Mouse (Mus musculus) hindbrain, embryonic 11.5 days (tissue): ENCODE results near the gene Ddb2. TPM values are rescaled to one million over a fixed set of nuclear protein-coding genes. Genes with fewer than 3 reads are reported as not detected.

Source experiments
- ATAC-seq: fragments of 200-750 bp; cut with Nextera tagmentation; 2 replicates; pipeline ENCODE4 v1.8.0; 2017; ENCODE audit warnings: mild to moderate bottlenecking, moderate TSS enrichment, moderate library complexity; ENCODE audit not compliant: low FRiP score
- DNase-seq: peaks from one replicate; pipeline ENCODE4 v3.0.0-alpha.2; 2015; ENCODE audit warnings: low spot score
- H3K27ac ChIP-seq: fragments of 300-500 bp; sonication (generic); 2 replicates; pipeline ENCODE4 v1.5.1; 2014; ENCODE audit warnings: mild to moderate bottlenecking, low read depth, low read length
- H3K27me3 ChIP-seq: fragments of 300-500 bp; sonication (generic); 2 replicates; pipeline ENCODE4 v1.6.1; 2014; ENCODE audit warnings: mild to moderate bottlenecking, low read length, moderate library complexity, mixed read lengths; ENCODE audit not compliant: control insufficient read depth, insufficient read depth
- H3K36me3 ChIP-seq: fragments of 300-500 bp; sonication (generic); 2 replicates; pipeline ENCODE4 v1.6.1; 2014; ENCODE audit warnings: mild to moderate bottlenecking, low read length, moderate library complexity, mixed read lengths; ENCODE audit not compliant: control insufficient read depth, insufficient read depth
- H3K4me1 ChIP-seq: fragments of 300-500 bp; sonication (generic); replicated peaks from 2 replicates; pipeline ENCODE4 v1.6.1; 2014; ENCODE audit warnings: low read length, mixed read lengths; ENCODE audit not compliant: control insufficient read depth, insufficient read depth
- H3K4me2 ChIP-seq: fragments of 300-500 bp; sonication (generic); replicated peaks from 2 replicates; pipeline ENCODE4 v1.6.1; 2014; ENCODE audit warnings: mild to moderate bottlenecking, low read depth, low read length
- H3K4me3 ChIP-seq: fragments of 300-500 bp; sonication (generic); 2 replicates; pipeline ENCODE4 v1.5.1; 2014; ENCODE audit warnings: low read depth, low read length
- H3K9ac ChIP-seq: fragments of 300-500 bp; sonication (generic); 2 replicates; pipeline ENCODE4 v1.6.1; 2014; ENCODE audit warnings: low read depth, low read length
- H3K9me3 ChIP-seq: fragments of 300-500 bp; sonication (generic); 2 replicates; pipeline ENCODE4 v1.6.1; 2016; ENCODE audit warnings: low read length; ENCODE audit not compliant: control insufficient read depth
- WGBS: fragments of 180-500 bp; shearing (Covaris S2); extraction: QIAGEN DNeasy Blood & Tissue Kit; methylation state at CpG from one replicate; pipeline ENCODE4 v1.1.7; 2014; 5-methylcytosine and 5-hydroxymethylcytosine counted together
- polyA plus RNA-seq: library from polyadenylated mRNA; unstranded; fragments of >200 nt; fragmentation: Nextera tagmentation; extraction: Ambion mirVana; gene quantifications from 2 replicates; pipeline ENCODE4 v1.2.1, GENCODE M21; 2014

Gene Ddb2
- polyA plus RNA-seq, 1 experiment from 2014 or later: 6.2 TPM

DNA sequence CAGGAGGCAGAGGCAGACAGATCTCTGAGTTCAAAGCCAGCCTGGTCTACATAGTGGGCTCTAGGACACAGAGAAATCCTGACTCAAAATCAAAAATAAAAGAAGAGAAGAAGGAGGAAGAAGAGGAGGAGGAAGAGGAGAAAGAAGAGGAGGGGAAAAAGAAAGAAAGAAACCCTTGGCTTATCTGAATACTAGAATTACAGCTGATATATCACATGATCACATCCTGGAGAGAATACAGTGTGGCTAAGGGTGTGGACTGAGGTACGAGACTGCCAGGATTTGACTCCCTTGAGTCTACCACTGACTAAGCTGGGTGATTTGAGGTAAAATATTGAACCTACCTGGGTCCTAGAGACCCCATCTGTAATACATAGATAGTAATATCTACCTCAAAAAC lies 50.6 kb downstream of the Ddb2 start:
- no peak overlapping the region for H3K27ac ChIP-seq
- no peaks in the 10 kb centered on the region for H3K27me3 ChIP-seq
- H3K4me1 ChIP-seq: no peaks in the 10 kb centered on the region
- no peaks in the 10 kb centered on the region for H3K9me3 ChIP-seq
- 93% methylated on average over 1 of the region's 1 CpGs for WGBS
- DNase-seq (no peak), ATAC-seq (no peak)
- H3K4me2 ChIP-seq: no peak overlapping the region
- H3K36me3 ChIP-seq: no peaks in the 10 kb centered on the region
- no peak overlapping the region for H3K4me3 ChIP-seq
- no peak overlapping the region for H3K9ac ChIP-seq

DNA sequence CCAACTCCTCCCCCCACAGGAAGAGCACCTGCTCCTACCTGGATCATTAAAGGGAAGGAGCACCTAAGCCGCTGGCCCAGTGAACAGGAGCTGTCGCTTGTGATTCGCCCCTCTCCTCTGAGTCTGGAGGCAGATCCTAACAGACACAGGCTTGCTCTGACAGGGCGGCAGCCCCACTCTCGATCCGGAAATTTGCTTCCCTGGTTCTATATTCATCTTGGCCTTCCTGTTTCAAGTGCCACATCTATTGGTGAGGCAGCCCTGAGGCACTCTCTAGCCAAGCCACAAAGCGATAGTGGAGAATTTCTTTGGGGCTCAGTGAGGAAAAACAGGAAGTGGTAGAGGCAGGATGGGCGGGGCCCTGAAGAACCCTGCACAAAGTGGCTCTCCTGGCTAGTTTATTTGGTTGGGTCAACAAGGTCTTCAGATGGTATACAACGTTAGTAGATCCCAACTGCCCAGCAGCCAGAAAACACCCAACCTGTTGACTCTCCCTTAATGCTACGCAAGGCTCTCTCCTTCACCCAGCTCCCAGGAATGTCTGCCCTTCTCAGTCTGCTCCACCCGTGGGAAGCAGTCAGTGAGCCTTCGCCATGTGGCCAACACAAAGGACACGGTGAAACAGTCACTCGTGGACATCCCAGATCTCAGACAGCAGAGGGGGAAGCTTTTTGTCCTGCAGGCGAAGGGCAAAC lies 52.9 kb downstream of the Ddb2 start, which contains the start of gene Madd:
TSS of gene Madd (minus strand) at position 127 of the 695 bp plus-strand sequence.
- peak; percentile 2; the same call in 1 of the 2 replicates for ATAC-seq
- WGBS: 68% methylated on average over 15 of the region's 15 CpGs
- H3K27ac ChIP-seq: peak within 1 kb of the TSS; percentile 80

DNA sequence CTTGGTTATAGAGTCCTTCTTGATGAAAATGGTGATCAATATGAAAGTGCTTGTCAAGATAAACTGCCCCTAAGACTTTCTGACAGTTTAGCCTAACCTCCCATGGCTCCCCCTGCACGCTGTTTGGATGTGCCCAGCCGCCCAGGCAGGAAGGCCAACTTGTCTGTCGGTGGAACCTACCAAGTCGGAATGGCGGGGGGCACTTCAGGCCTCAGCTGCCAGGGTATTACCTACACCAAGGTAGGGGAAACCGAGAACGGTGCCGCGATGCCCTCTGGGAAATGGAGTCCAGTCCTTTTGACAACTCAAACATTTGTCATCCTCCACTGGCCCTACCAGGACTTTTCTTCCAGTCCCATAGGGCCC lies 53.7 kb downstream of the Ddb2 start:
- Histone ChIP-seq H3K27ac (peak overlapping the region; percentile 80), H3K36me3 (no peaks in the 10 kb centered on the region), H3K4me1 (no peaks in the 10 kb centered on the region), H3K4me2 (peak overlapping the region; percentile 82), H3K4me3 (peak overlapping the region; percentile 94), H3K9ac (peak overlapping the region; percentile 64), H3K9me3 (no peaks in the 10 kb centered on the region), H3K27me3 (no peaks in the 10 kb centered on the region)
- ATAC-seq: peak; percentile 96
- DNase-seq: peak; percentile 95
- WGBS: 0% methylated on average over 9 of the region's 9 CpGs

More for the DNA sequence above, 52.9 kb downstream of the Ddb2 start, which contains the start of gene Madd:
- Histone ChIP-seq H3K9me3 (no peaks in the 10 kb centered on the region), H3K4me2 (peak within 1 kb of the TSS; percentile 82), H3K36me3 (no peaks in the 10 kb centered on the region), H3K27me3 (no peaks in the 10 kb centered on the region), H3K9ac (peak within 1 kb of the TSS; percentile 64), H3K4me1 (no peaks in the 10 kb centered on the region), H3K4me3 (peak within 1 kb of the TSS; percentile 94)
- no peak for DNase-seq

DNA sequence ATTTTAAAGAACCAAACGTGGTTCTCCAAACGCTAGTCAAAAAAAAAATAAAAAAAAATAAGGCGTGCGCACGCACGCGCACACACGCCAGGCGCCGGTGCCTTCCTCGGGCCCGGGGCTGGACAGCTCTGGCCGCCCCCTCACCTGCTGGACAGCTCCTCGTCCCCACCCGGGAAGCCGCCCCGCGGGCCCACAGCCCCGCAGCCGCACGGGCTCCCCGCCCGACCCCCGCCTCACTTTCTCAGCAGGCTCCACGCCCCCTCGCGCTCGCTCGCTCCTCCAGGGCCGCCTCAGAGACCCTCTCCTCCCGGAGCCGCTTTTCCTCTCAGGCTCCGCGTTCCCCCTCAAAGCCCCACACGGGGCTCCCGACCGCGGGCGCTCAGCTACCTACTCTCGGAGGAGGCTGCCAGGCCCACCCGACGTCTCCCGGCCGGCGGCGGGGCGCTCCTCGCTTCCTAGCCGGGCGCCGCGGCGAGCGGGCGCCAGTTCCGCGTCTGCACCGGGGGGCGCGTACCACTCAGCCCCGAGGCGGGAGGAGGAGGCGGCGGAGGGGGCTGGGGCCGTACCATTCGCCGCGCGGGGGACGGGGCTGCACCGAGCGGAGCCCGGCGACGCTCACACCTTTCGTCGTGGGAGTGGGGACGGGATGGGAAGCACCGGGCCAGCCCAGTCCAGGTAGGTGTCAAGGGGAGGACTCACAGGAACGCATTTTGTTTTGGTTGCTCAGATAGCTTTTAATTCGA lies 54.2 kb downstream of the Ddb2 start:
- H3K27ac ChIP-seq: peak overlapping the region; percentile 80
- WGBS: under 1% methylated on average over 71 of the region's 81 CpGs
- peak overlapping the region; percentile 82 for H3K4me2 ChIP-seq
- peak overlapping the region; percentile 64 for H3K9ac ChIP-seq
- no peaks in the 10 kb centered on the region for H3K27me3 ChIP-seq
- no peaks in the 10 kb centered on the region for H3K4me1 ChIP-seq
- peak; percentile 87 for DNase-seq
- peak overlapping the region; percentile 94 for H3K4me3 ChIP-seq
- no peaks in the 10 kb centered on the region for H3K36me3 ChIP-seq
- peak; percentile 95 for ATAC-seq
- H3K9me3 ChIP-seq: no peaks in the 10 kb centered on the region

DNA sequence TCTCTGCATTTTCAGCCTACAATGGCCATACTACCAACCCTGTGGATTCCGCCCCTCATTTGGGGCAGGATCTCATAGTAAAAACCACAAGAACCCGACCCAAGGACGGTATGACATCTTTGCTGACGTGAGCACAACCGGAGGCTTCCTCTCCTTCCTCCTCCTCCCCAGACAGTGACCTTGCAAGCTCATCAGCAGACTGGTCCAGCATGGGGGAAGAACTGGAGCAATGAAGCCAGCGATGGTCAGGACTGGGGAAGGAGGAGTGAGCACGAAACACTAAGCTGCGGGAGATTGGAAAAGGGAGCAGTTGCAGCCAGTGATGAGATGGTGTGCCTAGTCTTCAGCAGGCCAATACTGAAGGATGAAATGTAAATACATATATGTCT lies 54.8 kb downstream of the Ddb2 start:
- Histone ChIP-seq H3K27me3 (no peaks in the 10 kb centered on the region), H3K9me3 (no peaks in the 10 kb centered on the region), H3K27ac (peak overlapping the region; percentile 80), H3K4me2 (peak overlapping the region; percentile 82), H3K36me3 (no peaks in the 10 kb centered on the region), H3K4me3 (peak overlapping the region; percentile 94), H3K9ac (peak overlapping the region; percentile 64), H3K4me1 (no peaks in the 10 kb centered on the region)
- ATAC-seq (no peak), DNase-seq (peak; percentile 39)
- 12% methylated on average over 8 of the region's 8 CpGs for WGBS

DNA sequence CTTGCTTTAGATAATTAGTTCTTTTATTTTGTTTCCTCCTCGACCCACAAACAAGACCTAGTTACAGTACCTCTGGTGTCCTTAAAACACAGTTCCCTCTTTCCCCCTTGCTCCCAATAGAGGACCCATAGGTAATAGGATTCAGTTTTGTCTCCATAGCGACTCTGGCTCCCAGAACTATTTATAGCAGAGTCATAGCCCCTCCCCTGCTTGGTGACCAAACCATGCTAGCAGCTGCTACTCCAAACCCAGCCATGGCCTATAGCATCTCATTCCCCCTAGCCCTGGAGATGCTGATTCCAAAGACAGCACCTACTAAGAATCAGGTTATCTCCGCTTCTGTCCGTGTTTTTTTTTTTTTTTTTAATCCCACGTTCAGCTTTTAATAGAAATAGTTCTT lies 56.1 kb downstream of the Ddb2 start:
- Histone ChIP-seq H3K27ac (no peak overlapping the region), H3K9me3 (no peaks in the 10 kb centered on the region), H3K27me3 (no peaks in the 10 kb centered on the region), H3K9ac (no peak overlapping the region), H3K4me3 (no peak overlapping the region), H3K4me1 (no peaks in the 10 kb centered on the region), H3K4me2 (no peak overlapping the region), H3K36me3 (no peaks in the 10 kb centered on the region)
- ATAC-seq: no peak
- 78% methylated on average over 5 of the region's 5 CpGs for WGBS
- no peak for DNase-seq

DNA sequence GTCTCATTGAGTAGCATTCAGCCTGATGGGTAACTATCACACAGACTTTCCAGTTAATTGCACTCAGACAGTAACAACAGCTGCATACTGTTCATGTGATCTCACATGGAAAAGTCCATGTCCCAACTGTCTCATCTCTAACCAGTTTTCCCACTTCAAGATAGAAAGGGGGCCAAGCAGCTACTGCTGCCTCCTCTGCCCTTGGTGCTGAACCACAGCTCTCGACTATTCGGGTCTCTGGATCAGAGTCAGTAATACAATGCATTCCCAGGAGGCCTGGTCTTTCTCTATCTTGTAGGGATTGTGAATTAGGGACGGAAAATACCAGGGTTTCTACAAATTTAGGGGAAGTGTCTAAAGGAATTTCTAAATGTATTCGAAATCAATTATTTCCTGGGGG lies 57.0 kb downstream of the Ddb2 start:
- Histone ChIP-seq H3K27me3 (no peaks in the 10 kb centered on the region), H3K4me1 (no peaks in the 10 kb centered on the region), H3K9me3 (no peaks in the 10 kb centered on the region), H3K4me2 (no peak overlapping the region), H3K36me3 (no peaks in the 10 kb centered on the region), H3K9ac (no peak overlapping the region), H3K27ac (no peak overlapping the region), H3K4me3 (no peak overlapping the region)
- 41% methylated on average over 4 of the region's 4 CpGs for WGBS
- DNase-seq (no peak), ATAC-seq (no peak)

DNA sequence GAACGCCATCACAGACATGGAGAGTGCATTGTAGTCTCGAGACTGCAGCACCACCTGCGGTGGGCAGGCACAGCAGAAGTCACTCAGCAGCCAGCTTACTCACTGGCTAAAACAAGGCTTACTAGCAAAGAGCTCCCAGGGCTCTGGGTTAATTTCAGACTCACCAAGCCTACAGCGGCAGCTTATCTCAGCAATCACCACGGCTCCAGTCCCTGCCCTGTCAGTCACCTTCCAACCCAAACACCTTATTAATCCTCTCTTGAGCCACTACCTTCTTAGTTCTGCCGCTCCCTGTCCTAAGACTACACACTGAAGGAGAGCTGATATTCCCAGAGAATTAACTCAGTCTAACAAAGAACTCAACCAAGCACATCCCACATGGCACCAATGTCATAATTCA lies 60.5 kb downstream of the Ddb2 start:
- H3K9ac ChIP-seq: no peak overlapping the region
- DNase-seq (no peak), ATAC-seq (no peak)
- no peaks in the 10 kb centered on the region for H3K9me3 ChIP-seq
- no peak overlapping the region for H3K27ac ChIP-seq
- H3K4me3 ChIP-seq: no peak overlapping the region
- WGBS: 77% methylated on average over 6 of the region's 6 CpGs
- no peaks in the 10 kb centered on the region for H3K27me3 ChIP-seq
- H3K4me2 ChIP-seq: no peak overlapping the region
- H3K4me1 ChIP-seq: no peaks in the 10 kb centered on the region
- H3K36me3 ChIP-seq: peaks cover 3% of the 10 kb centered on the region; the same call in 1 of the 2 replicates

DNA sequence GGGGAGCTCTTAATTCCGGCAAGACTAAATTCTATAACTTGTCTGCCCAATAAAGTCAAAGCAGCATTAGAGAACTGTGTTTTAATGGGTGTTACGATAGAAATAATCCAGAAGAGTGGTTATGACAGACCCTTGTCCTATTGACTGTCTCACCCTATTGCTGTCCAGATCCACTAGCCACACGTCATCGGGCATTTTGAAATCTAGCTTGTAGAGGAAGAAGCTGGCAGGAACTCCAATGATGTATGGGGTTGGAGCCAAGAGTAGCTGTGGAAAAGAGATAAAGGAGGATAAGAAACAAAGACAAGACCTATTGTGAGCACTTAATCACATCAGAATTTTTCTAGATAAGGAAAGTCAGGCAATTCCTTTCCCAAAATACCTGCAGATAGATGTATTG lies 61.3 kb downstream of the Ddb2 start:
- H3K4me1 ChIP-seq: no peaks in the 10 kb centered on the region
- peaks cover 3% of the 10 kb centered on the region; the same call in 1 of the 2 replicates for H3K36me3 ChIP-seq
- ATAC-seq (no peak), DNase-seq (no peak)
- H3K9ac ChIP-seq: no peak overlapping the region
- H3K4me2 ChIP-seq: no peak overlapping the region
- H3K27me3 ChIP-seq: no peaks in the 10 kb centered on the region
- H3K4me3 ChIP-seq: no peak overlapping the region
- no peaks in the 10 kb centered on the region for H3K9me3 ChIP-seq
- WGBS: 89% methylated on average over 4 of the region's 4 CpGs
- H3K27ac ChIP-seq: no peak overlapping the region
